Mouse (Mus musculus) C2C12 (cell line): ENCODE data around the gene Pfpl.

ENCODE experiments used
- CEBPB ChIP-seq: IDR thresholded peaks from one replicate; pipeline ENCODE4 v1.6.1; 2011; ENCODE audit warnings: low read depth, mild to moderate bottlenecking, control low read depth, moderate library complexity
- CTCF ChIP-seq: IDR thresholded peaks from one replicate; pipeline ENCODE4 v1.5.1; 2011; ENCODE audit not compliant: control insufficient read depth, insufficient read depth, insufficient read length
- MAX ChIP-seq: IDR thresholded peaks from one replicate; pipeline ENCODE4 v1.6.1; 2011; ENCODE audit warnings: mild to moderate bottlenecking, control low read depth
- MYOD1 ChIP-seq: IDR thresholded peaks from one replicate; pipeline ENCODE4 v1.6.1; 2011; ENCODE audit warnings: low read depth; ENCODE audit not compliant: control insufficient read depth, insufficient read length
- USF1 ChIP-seq: IDR thresholded peaks from one replicate; pipeline ENCODE4 v1.6.1; 2011; ENCODE audit warnings: low read depth, mild to moderate bottlenecking, control low read depth, moderate library complexity

- no peak for TF ChIP-seq MYOD1
- TF ChIP-seq USF1 = no peak
- TF ChIP-seq CTCF = no peak
- no peak for TF ChIP-seq MAX
- no peak for TF ChIP-seq CEBPB
Measured at GRCm38 (mm10) chr19:12417361-12417760, 10.3 kb upstream of the Pfpl start, which contains the start of gene Olfr1441.
